Mouse (Mus musculus) forebrain, embryonic 15.5 days (tissue): Measurements from ENCODE around the gene Glis1. TPM values are rescaled to one million over a fixed set of nuclear protein-coding genes. Genes with fewer than 3 reads are reported as not detected.
A peak's percentile ranks its signal among the peaks of the same experiment; 100 is the strongest.

ENCODE experiments used
- ATAC-seq: fragments of 200-750 bp; cut with Nextera tagmentation; replicated peaks from 2 replicates; pipeline ENCODE4 v1.8.0; 2017; ENCODE audit warnings: mild to moderate bottlenecking, moderate TSS enrichment, moderate library complexity
- H3K27ac ChIP-seq: fragments of 300-500 bp; sonication (generic); replicated peaks from 2 replicates; pipeline ENCODE4 v1.5.1; 2015; ENCODE audit warnings: mild to moderate bottlenecking, inconsistent platforms
- H3K27me3 ChIP-seq: fragments of 300-500 bp; sonication (generic); 2 replicates; pipeline ENCODE4 v1.6.1; 2015; ENCODE audit warnings: inconsistent platforms
- H3K36me3 ChIP-seq: fragments of 300-500 bp; sonication (generic); 2 replicates; pipeline ENCODE4 v1.6.1; 2015; ENCODE audit warnings: mild to moderate bottlenecking, inconsistent platforms
- H3K4me1 ChIP-seq: fragments of 300-500 bp; sonication (generic); 2 replicates; pipeline ENCODE4 v1.6.1; 2015; ENCODE audit warnings: inconsistent platforms
- H3K4me2 ChIP-seq: fragments of 300-500 bp; sonication (generic); replicated peaks from 2 replicates; pipeline ENCODE4 v1.6.1; 2015; ENCODE audit warnings: mild to moderate bottlenecking, inconsistent platforms
- H3K4me3 ChIP-seq: fragments of 300-500 bp; sonication (generic); 2 replicates; pipeline ENCODE4 v1.5.1; 2015; ENCODE audit warnings: mild to moderate bottlenecking, inconsistent platforms
- H3K9ac ChIP-seq: fragments of 300-500 bp; sonication (generic); replicated peaks from 2 replicates; pipeline ENCODE4 v1.6.1; 2015; ENCODE audit warnings: mild to moderate bottlenecking, inconsistent platforms
- H3K9me3 ChIP-seq: fragments of 300-500 bp; sonication (generic); 2 replicates; pipeline ENCODE4 v1.6.1; 2016; ENCODE audit warnings: inconsistent platforms
- WGBS: fragments of 180-500 bp; shearing (Covaris S2); methylation state at CpG from one replicate; pipeline ENCODE4 v1.1.7; 2015; ENCODE audit warnings: mixed read lengths; 5-methylcytosine and 5-hydroxymethylcytosine counted together
- polyA plus RNA-seq: library from polyadenylated mRNA; unstranded; fragments of >200 nt; fragmentation: Nextera tagmentation; extraction: Ambion mirVana; gene quantifications from 2 replicates; pipeline ENCODE4 v1.2.1, GENCODE M21; 2015

Gene Glis1
- polyA plus RNA-seq, 1 experiment from 2014 or later = 0.95 TPM

DNA sequence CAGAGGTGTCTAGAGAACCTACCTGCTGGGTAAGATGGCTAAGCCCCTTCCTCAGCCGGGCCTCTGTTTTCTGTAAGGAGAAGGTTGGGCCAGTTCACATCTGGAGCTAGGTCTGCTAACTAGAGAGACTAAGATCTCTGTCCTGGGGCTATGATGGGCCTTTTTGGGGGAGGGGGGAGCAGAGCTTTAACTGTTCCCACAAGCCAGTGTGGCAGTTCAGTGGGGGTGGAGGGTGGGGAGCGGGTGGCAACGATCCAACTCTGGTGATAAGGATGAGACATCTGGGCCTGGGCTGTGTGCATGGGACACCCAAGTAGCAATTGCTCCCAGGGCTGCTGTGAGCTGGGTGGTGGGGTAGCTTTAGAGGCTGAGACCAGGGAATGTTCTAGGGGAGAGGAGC, 124.4 kb downstream of the Glis1 start:
- WGBS = 76% methylated on average over 3 of the region's 3 CpGs
- Histone ChIP-seq H3K4me3 (no peak overlapping the region), H3K4me2 (no peak overlapping the region), H3K27ac (no peak overlapping the region), H3K9me3 (no peaks in the 10 kb centered on the region), H3K4me1 (0 out of 2 replicates have a peak, but pooled peaks cover 9% of the 10 kb centered on the region), H3K36me3 (no peaks in the 10 kb centered on the region), H3K27me3 (no peaks in the 10 kb centered on the region), H3K9ac (no peak overlapping the region)
- no peak for ATAC-seq

DNA sequence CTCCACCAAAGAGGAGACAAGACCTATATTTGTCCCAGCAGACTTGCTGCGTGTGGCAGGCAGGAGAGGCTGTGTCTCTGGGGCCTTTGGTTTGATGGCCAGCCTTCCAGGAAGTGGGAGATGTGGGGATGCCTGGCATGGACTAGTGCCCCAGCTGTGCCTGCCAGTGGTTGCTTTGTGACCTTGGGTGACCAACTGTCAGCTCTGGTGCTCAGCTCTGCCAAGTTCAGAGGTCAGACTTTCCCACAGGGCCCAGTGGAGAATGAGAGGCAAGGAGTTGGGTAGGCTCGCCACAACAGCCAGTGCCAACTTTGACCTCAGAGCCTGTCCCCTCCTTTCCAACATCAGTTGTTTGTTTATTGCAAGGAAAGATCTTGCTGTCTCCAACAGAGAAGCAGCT, 126.7 kb downstream of the Glis1 start:
- ATAC-seq = no peak
- Histone ChIP-seq H3K27me3 (no peaks in the 10 kb centered on the region), H3K36me3 (no peaks in the 10 kb centered on the region), H3K4me1 (0 out of 2 replicates have a peak, but pooled peaks cover 9% of the 10 kb centered on the region), H3K9ac (no peak overlapping the region), H3K4me2 (no peak overlapping the region), H3K9me3 (no peaks in the 10 kb centered on the region), H3K4me3 (no peak overlapping the region), H3K27ac (no peak overlapping the region)
- 86% methylated on average over 2 of the region's 2 CpGs for WGBS

DNA sequence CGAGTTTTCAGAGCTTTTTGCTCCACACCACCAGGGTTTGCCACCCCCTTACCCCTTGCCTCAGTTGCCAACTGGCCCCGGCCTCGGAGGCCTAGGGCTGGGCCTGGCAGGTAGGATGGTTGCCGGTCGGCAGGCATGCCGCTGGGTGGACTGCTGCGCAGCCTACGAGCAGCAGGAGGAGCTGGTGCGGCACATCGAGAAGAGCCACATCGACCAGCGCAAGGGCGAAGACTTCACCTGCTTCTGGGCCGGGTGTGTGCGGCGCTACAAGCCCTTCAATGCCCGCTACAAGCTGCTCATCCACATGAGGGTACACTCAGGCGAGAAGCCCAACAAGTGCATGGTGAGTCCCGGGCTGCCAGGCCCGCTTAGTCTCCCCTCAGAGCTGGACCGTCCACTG, 133.8 kb downstream of the Glis1 start:
- H3K36me3 ChIP-seq = no peaks in the 10 kb centered on the region
- H3K4me1 ChIP-seq = no peaks in the 10 kb centered on the region
- H3K27ac ChIP-seq = no peak overlapping the region
- WGBS = 61% methylated on average over 21 of the region's 21 CpGs
- no peaks in the 10 kb centered on the region for H3K9me3 ChIP-seq
- ATAC-seq = no peak
- no peak overlapping the region for H3K4me2 ChIP-seq
- H3K9ac ChIP-seq = no peak overlapping the region
- H3K27me3 ChIP-seq = no peaks in the 10 kb centered on the region
- no peak overlapping the region for H3K4me3 ChIP-seq

DNA sequence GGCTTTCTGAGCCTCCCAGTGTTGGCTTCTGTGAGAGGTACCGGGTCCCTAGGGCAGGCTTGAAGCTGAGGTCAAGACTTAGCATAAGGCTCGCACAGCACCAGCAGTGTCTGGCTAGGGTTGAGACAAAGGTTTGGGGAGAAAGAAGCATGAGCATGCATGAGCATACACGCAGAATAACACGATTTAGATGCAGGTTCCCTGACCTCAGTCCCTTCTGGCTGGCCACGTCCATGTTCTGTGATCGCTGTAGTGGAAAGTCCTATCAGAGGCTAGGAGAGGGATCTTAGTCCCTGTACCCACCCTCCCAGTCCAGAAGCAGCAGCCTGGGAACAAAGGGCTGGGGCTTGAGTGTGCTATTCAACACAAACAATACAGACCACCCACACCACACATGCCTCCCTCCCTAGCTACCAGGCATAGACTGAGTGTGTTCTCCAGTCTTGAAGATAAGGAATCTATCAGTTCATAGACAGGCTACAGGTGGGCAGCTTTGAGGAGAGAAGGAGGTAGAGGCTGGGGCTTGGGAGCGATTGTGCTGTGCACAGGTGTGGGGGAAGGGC, 134.6 kb downstream of the Glis1 start:
- Histone ChIP-seq H3K27me3 (no peaks in the 10 kb centered on the region), H3K4me2 (no peak overlapping the region), H3K4me1 (no peaks in the 10 kb centered on the region), H3K36me3 (no peaks in the 10 kb centered on the region), H3K9me3 (no peaks in the 10 kb centered on the region), H3K4me3 (no peak overlapping the region), H3K9ac (no peak overlapping the region), H3K27ac (no peak overlapping the region)
- 34% methylated on average over 7 of the region's 7 CpGs for WGBS
- 0 out of 2 replicates have a peak, but pooled peaks have one; percentile 43 for ATAC-seq

DNA sequence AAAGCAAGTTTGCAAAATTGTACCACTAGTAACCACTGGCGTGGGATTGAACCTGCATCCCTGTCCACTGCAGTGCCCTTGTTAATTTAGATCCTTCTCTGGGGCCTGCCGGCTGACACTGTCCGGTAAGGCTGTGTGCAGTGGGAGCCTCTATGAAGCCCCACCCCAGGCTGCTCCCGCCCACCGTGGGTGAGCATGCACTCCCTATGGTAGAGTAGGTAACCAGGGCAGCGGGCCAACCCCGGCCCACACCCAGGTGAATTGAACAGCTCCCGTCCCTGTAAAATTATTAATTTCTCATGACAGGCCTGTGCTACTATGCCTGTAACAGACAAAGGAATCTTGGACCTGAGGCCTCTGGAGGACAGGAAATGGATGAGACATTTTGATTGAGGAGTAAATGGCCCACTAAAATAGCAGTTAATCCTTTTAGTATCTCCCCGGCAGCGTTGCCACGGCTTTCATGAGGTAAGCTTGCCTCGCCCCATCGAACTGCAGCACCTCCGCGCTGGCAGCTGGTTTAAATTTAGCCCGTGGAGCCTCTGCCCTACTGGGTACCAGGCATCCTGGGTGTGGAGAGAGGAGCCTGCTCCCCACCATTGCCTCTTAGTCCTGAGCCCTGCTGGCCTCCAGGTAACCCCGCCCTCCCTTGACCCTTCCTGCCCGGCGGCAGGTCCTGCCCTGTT, 136.1 kb downstream of the Glis1 start:
- no peak overlapping the region for H3K27ac ChIP-seq
- no peaks in the 10 kb centered on the region for H3K4me1 ChIP-seq
- H3K9me3 ChIP-seq = no peaks in the 10 kb centered on the region
- ATAC-seq = no peak
- no peaks in the 10 kb centered on the region for H3K36me3 ChIP-seq
- 65% methylated on average over 19 of the region's 19 CpGs for WGBS
- H3K4me3 ChIP-seq = no peak overlapping the region
- no peak overlapping the region for H3K4me2 ChIP-seq
- no peak overlapping the region for H3K9ac ChIP-seq
- no peaks in the 10 kb centered on the region for H3K27me3 ChIP-seq

DNA sequence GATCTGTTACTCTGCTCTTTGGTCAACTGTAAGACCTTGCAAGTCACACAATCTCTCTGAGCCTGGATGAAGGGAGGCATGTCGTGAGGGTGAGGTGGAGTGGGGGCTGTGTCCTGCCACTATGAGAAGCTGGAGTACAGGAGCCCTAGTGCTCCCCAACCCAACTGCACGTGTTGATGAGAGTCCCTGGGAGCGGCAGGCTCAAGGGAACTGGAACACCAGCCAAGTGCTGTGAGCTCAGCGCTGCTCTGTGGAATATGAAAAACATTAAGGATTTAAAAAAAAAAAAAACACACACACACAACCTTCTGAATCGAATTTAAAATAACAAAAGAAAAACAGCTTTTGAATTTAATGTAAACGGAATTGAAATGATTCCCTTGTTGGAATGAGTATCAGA, 141.4 kb downstream of the Glis1 start:
- 0 out of 2 replicates have a peak, but pooled peaks cover 8% of the 10 kb centered on the region for H3K4me1 ChIP-seq
- H3K27ac ChIP-seq = no peak overlapping the region
- H3K9me3 ChIP-seq = no peaks in the 10 kb centered on the region
- no peak overlapping the region for H3K9ac ChIP-seq
- WGBS = 64% methylated on average over 6 of the region's 6 CpGs
- no peak overlapping the region for H3K4me2 ChIP-seq
- H3K4me3 ChIP-seq = no peak overlapping the region
- no peaks in the 10 kb centered on the region for H3K27me3 ChIP-seq
- H3K36me3 ChIP-seq = no peaks in the 10 kb centered on the region
- no peak for ATAC-seq

DNA sequence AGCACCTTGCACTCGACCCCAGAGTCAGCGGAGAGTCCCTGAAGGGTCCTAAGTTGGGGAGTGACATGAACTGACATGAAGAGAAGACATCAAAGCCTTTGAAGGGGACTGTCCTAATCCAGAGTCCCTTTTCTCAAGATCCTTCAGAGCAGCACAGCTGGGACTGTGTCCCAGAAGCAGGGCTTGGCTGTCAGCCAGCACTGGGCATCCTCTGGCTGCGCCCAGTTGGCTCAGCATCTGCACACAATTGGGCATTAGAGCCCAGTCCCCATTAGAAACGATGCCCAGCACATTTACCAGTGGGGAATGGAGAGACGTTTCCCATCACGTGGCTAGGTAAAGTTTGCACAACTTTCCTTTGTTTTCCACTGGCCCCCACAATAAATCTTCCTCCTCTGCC, 142.4 kb downstream of the Glis1 start:
- H3K4me2 ChIP-seq = no peak overlapping the region
- H3K36me3 ChIP-seq = no peaks in the 10 kb centered on the region
- H3K27ac ChIP-seq = no peak overlapping the region
- H3K9me3 ChIP-seq = no peaks in the 10 kb centered on the region
- 0 out of 2 replicates have a peak, but pooled peaks have one; percentile 8 for ATAC-seq
- WGBS = 42% methylated on average over 6 of the region's 6 CpGs
- H3K4me1 ChIP-seq = 0 out of 2 replicates have a peak, but pooled peaks cover 8% of the 10 kb centered on the region
- H3K9ac ChIP-seq = no peak overlapping the region
- no peaks in the 10 kb centered on the region for H3K27me3 ChIP-seq
- no peak overlapping the region for H3K4me3 ChIP-seq

DNA sequence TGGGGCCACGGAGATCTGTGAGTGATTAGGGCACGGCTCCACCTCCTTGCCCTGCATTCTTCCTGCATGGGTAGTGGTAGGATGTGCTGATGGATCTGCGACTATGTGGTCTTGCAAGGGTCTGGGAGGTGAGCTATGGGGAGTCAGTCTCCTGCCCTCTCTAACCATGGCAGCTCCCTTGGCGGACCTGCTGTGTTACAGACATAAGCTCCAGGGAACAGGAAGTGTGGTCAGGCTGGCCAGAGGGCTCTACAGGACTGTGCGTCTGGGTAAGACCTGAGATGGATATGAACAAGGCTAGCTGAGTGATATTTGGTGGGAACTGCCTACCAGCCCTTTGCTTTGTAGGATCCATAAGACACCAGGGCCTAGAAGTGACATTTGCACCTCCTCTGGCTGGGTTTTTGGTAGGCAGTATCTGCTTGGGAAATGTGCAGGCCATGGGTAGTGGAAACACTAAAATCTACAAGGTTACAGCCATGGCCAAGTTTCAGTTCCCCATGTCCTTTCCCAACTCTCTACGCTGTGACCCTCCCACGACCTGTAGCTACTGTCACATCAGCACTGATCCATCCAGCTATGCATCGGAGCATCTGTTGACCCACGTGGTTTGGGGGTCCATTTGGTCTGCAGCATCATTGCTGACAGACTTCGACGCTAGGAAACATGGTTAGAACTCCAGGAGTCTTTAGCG, 142.9 kb downstream of the Glis1 start:
- Histone ChIP-seq H3K36me3 (no peaks in the 10 kb centered on the region), H3K9me3 (no peaks in the 10 kb centered on the region), H3K4me2 (no peak overlapping the region), H3K9ac (no peak overlapping the region), H3K27ac (no peak overlapping the region), H3K27me3 (no peaks in the 10 kb centered on the region), H3K4me3 (no peak overlapping the region), H3K4me1 (0 out of 2 replicates have a peak, but pooled peaks cover 8% of the 10 kb centered on the region)
- WGBS = 88% methylated on average over 12 of the region's 12 CpGs
- ATAC-seq = no peak

DNA sequence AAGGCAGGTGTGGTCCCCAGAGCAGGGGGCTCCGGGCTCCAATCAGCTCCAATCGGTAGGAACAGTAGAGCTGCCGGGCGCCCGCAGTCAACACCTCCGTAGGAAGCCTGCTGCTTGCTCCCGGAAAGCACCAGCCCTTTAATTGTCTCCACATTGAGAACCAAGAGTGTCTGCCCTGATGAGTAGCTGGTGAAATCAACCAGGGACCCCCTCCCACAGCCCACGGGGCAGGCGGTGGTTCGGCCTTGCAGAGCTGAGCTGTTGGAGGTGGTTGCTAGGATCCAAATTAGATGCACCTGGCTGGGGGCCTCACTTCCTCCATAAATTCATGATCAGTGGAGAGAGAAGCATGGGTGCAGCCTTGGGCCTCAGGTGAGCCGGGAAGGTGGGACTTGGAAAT, 146.5 kb downstream of the Glis1 start:
- 85% methylated on average over 11 of the region's 11 CpGs for WGBS
- no peak overlapping the region for H3K27ac ChIP-seq
- no peak for ATAC-seq

DNA sequence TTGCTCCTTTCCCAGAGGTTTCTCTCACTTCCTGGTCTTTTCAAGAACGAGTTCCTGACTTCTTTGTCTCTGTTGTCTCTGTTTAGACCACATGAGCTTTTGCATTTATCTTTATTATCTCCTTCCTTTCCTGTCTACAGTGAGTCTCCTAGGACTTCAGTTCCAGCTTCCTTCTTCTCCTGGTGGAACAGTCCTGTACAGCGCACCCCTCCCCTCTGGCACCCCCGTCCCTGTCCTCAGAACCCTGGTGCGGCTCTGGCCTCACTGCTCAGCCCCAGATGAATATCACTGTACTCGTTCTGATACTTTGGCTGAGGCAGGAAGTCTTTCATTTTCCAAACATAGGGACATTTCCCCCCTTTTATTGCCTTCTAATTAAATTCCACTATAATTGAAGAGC, 152.0 kb downstream of the Glis1 start:
- H3K4me3 ChIP-seq = no peak overlapping the region
- WGBS = 65% methylated on average over 5 of the region's 5 CpGs
- no peak for ATAC-seq
- H3K27ac ChIP-seq = no peak overlapping the region
- no peak overlapping the region for H3K4me2 ChIP-seq
- H3K4me1 ChIP-seq = 0 out of 2 replicates have a peak, but pooled peaks cover 3% of the 10 kb centered on the region
- no peaks in the 10 kb centered on the region for H3K27me3 ChIP-seq
- no peaks in the 10 kb centered on the region for H3K36me3 ChIP-seq
- H3K9me3 ChIP-seq = no peaks in the 10 kb centered on the region
- H3K9ac ChIP-seq = no peak overlapping the region

More for the DNA sequence above, 146.5 kb downstream of the Glis1 start:
- Histone ChIP-seq H3K9ac (no peak overlapping the region), H3K4me3 (no peak overlapping the region), H3K9me3 (no peaks in the 10 kb centered on the region), H3K36me3 (no peaks in the 10 kb centered on the region), H3K27me3 (no peaks in the 10 kb centered on the region), H3K4me2 (no peak overlapping the region), H3K4me1 (0 out of 2 replicates have a peak, but pooled peaks cover 8% of the 10 kb centered on the region)

DNA sequence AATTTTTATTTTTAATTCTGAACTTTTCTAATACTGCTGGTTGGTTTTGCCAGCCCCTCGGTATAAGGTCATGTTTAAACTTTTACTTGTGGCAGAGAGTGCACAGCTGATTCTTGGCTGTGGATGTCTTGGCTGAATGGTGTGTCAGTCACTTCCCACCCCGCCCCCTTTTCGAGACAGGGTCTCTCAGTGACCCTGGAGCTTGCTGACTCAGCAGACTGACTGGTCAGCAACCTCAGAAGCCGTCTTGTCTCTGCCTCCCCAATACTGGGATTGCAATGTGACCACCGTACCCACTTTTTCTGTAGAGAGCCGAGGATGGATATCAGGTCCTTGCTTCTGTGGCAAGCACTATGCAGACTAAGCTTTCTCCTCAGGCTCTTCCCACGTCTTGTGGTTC, 154.2 kb downstream of the Glis1 start:
- no peak overlapping the region for H3K4me2 ChIP-seq
- no peak overlapping the region for H3K27ac ChIP-seq
- H3K9ac ChIP-seq = no peak overlapping the region
- ATAC-seq = no peak
- no peak overlapping the region for H3K4me3 ChIP-seq
- H3K9me3 ChIP-seq = no peaks in the 10 kb centered on the region
- H3K27me3 ChIP-seq = no peaks in the 10 kb centered on the region
- WGBS = 85% methylated on average over 7 of the region's 7 CpGs
- no peaks in the 10 kb centered on the region for H3K36me3 ChIP-seq
- 0 out of 2 replicates have a peak, but pooled peaks cover 3% of the 10 kb centered on the region for H3K4me1 ChIP-seq

DNA sequence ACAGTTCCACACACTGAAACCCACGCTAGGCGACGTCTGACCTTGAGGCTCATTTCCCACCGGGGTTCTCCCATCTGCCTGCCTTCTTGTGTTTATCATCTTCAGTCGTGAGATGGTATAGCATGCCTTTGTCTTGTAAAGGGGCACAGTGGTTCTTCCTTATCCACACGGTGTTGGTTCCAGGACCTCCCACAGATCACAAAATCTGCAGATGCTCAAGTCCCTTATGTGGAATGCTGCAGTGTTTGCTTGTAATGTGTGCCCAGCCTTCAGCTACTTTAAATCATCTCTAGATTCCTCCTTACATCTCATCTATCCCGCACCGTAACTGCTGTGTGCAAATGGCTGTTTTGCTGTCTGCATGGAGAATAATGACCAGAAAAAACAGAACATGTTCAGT, 154.7 kb downstream of the Glis1 start:
- 89% methylated on average over 8 of the region's 8 CpGs for WGBS
- no peaks in the 10 kb centered on the region for H3K9me3 ChIP-seq
- ATAC-seq = no peak
- no peaks in the 10 kb centered on the region for H3K27me3 ChIP-seq
- no peak overlapping the region for H3K4me2 ChIP-seq
- no peaks in the 10 kb centered on the region for H3K36me3 ChIP-seq
- no peak overlapping the region for H3K4me3 ChIP-seq
- H3K4me1 ChIP-seq = 0 out of 2 replicates have a peak, but pooled peaks cover 3% of the 10 kb centered on the region
- H3K27ac ChIP-seq = no peak overlapping the region
- H3K9ac ChIP-seq = no peak overlapping the region
